Mouse (Mus musculus) C2C12 (cell line): ENCODE data around the gene Mettl16.

Source experiments
- CEBPB ChIP-seq: IDR thresholded peaks from one replicate; pipeline ENCODE4 v1.6.1; 2011; ENCODE audit warnings: low read depth, mild to moderate bottlenecking, control low read depth, moderate library complexity
- CTCF ChIP-seq: IDR thresholded peaks from one replicate; pipeline ENCODE4 v1.5.1; 2011; ENCODE audit not compliant: control insufficient read depth, insufficient read depth, insufficient read length
- FOSL1 ChIP-seq: IDR thresholded peaks from one replicate; pipeline ENCODE4 v1.8.0; 2011; ENCODE audit warnings: mild to moderate bottlenecking, low read length; ENCODE audit not compliant: poor library complexity, insufficient read depth, severe bottlenecking
- MAX ChIP-seq: IDR thresholded peaks from one replicate; pipeline ENCODE4 v1.6.1; 2011; ENCODE audit warnings: mild to moderate bottlenecking, control low read depth
- MYOD1 ChIP-seq: IDR thresholded peaks from one replicate; pipeline ENCODE4 v1.6.1; 2011; ENCODE audit warnings: low read depth; ENCODE audit not compliant: control insufficient read depth, insufficient read length
- MYOG ChIP-seq: IDR thresholded peaks from one replicate; pipeline ENCODE4 v1.6.1; 2011; ENCODE audit not compliant: control insufficient read depth, insufficient read length; ENCODE audit errors: extremely low read depth
- USF1 ChIP-seq: IDR thresholded peaks from one replicate; pipeline ENCODE4 v1.6.1; 2011; ENCODE audit warnings: low read depth, mild to moderate bottlenecking, control low read depth, moderate library complexity

DNA sequence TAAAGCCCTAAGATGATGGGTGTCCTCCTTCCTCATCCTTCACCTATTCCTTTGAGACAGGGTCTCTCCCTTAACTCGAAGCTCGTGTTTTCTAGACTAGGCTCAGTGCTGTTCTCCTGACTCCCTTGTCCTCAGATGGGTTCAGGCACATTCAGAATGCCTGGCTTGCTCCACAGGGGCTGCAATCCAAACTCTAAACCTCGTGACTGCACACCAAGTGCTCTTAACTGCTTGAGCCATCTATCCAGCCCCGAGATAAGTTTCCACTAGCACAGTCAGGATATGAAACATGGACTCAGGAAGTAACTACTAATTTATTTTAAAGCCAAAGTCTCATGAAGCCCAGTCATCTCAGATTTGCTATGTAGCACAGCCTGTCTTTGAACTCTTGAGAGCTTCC, 99.9 kb downstream of the Mettl16 start:
- no peak for TF ChIP-seq CTCF
- TF ChIP-seq USF1: no peak
- no peak for TF ChIP-seq MAX
- TF ChIP-seq FOSL1: no peak
- TF ChIP-seq MYOD1: no peak
- TF ChIP-seq MYOG: no peak
- TF ChIP-seq CEBPB: no peak
